Mouse (Mus musculus): ENCODE measurements at regions not wholly inside any gene's neighbourhood (a gene's known extent, or its start where the extent isn't known, plus 50 kb on each side); places are given as distances from the start of the nearest gene placed in this dataset.

DNA sequence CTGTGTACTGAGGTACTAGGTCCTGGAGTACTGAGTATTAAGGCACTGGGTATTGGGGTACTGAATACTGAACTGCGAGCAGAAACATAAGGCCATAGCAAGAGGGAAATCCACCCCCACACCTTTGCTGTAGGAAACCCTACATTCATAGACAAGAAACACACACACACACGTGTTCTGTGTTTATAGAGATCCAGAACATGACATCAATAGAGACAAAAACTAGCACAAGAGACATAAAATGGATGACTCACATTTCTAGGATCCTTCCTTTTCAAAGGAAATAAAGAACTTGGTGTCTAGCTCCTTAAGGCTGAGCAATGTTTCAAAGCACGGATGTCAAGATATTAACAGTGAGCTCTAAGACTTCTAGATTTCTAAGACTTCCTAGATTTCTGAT is 49.9 kb upstream of the Nepro start:
- DNase-seq (ENCODE audit: inconsistent age in 2 of 2, low spot score in 1 of 2) = no peak

DNA sequence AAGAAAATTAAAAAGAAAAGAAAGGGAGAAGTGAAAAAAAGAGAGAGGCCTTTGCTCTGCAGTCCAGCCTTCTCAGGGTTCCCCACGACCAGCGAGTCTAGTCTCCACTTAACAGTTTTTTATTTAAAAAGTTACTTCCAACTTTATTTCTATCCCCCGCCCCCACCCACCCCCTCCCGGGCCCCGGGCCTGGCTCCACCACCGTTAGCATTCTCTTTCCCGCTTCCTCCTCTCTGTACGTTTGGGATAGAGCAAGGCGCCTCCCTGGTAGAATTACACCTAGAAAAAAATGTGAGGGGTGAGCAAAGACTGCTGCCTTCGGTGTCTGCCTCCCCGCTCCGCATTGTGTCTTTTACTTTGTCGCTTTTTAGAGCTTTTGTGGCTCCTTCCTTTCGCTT is 51.7 kb upstream of the Nepro start:
- DNase-seq (ENCODE audit: inconsistent age in 2 of 2, low spot score in 1 of 2) = peak in 1 of 2 experiments; percentile 50

DNA sequence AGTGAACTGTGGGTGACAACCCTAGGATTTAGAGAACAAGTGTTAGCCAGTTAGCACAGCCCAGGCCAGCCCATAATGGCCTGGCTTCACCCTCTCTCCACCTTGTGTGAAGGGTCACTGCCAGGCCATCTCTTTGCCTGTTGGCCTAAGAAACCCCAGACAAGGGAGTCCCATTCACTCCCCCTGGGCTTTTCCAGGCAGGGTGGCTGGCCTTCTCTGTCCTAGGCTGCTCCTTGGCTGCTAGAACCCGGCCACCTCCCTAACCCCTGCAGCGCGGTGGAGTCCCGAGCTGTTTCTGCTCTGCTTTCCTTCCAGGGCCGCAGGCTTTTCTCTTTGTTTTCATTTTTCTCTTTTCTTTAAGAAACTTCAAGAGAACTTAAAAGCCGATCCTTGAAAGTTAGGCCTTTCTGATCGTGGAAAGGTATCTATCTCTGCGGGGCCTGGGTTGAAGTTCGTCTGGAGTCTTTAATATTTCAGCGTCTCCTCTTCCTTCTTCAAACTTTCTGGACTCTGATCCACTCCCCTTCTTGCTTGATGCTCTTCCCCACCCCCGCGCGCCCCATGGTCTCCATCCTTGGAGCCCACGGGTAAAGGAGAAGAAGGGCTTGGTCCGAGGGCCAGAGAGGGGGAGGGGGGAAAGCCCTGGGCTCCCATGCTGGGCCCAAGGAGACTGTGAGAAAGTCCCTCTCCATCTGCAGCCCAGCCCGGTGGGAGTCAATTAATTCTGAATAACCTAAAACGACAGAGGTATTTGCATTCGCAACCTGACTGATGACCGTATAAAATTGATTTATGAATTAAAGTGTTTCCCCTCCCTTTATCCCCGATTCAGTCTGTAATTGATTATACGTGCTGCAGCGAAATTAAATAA is 52.3 kb upstream of the Nepro start:
- DNase-seq (ENCODE audit: inconsistent age in 2 of 2, low spot score in 1 of 2) = peak in 1 of 2 experiments; percentile 21

GRCm38 (mm10) chr16:44668061-44668460 is 56.0 kb upstream of the Nepro start:
- DNase-seq (ENCODE audit: inconsistent age in 2 of 2, low spot score in 1 of 2) = no peak

- no peak for DNase-seq (ENCODE audit: inconsistent age in 2 of 2, low spot score in 1 of 2)
Measured at GRCm38 (mm10) chr16:44667118-44667517, 57.0 kb upstream of the Nepro start.

GRCm38 (mm10) chr16:44666431-44666997 is 57.6 kb upstream of the Nepro start:
- peak in 1 of 2 experiments; percentile 64 for DNase-seq (ENCODE audit: inconsistent age in 2 of 2, low spot score in 1 of 2)

DNA sequence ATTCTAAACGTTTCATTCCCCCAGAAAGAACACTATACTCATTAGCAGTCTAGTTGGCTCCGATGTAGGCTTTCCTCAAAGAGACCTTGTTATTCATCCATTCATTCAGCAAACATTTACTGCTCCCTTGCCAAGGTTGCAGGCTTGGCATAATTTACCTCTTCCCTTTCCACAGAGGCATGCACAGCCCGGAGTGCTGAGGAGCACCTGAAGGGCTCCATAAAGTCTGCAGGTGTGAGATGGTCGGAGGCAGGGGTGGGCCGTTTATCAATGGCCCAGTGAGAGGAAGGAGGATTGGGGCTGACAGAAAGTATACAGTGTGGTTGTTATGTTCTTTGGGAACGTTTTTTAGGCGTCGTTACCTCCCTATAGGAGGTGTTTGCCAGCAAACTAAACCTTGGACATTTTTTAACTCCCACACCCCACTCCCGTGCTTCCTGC is 58.6 kb upstream of the Nepro start:
- DNase-seq (ENCODE audit: inconsistent age in 2 of 2, low spot score in 1 of 2) = peak; percentile 47 to 86

DNA sequence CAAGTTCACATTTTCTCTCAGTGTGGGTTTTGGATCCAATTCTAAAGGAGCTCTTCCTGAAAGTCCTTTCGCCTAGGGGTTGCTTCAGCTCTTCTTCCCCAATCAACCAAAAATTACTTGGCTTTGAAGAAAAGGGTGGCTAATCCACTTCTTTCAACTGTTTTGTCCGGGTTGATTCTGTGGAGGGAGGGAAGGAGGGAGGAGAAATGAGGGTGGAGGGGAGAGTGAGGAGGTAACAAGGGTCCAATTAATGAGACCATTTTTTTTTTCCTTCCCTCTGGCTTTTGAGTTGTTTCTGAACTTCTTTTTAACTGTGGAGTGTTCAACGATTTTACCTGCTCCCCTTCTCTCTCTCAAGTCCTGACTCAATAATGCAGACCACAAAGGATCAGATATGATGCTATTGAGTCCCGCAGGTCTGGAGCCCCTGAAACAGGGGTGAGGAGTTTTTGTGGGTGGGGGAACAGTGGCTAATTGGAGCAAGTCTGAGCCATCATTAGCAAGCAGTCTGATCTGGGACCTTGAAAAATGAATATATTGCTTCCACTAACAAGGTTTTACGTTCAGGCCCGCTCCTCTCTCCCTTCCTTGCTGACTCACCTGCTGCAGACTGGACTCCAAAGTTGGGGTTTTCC is 61.0 kb upstream of the Nepro start:
- no peak for DNase-seq (ENCODE audit: inconsistent age in 2 of 2, low spot score in 1 of 2)

- no peak for DNase-seq (ENCODE audit: inconsistent age in 2 of 2, low spot score in 1 of 2)
Measured at GRCm38 (mm10) chr16:44660996-44661876, 62.9 kb upstream of the Nepro start.

DNA sequence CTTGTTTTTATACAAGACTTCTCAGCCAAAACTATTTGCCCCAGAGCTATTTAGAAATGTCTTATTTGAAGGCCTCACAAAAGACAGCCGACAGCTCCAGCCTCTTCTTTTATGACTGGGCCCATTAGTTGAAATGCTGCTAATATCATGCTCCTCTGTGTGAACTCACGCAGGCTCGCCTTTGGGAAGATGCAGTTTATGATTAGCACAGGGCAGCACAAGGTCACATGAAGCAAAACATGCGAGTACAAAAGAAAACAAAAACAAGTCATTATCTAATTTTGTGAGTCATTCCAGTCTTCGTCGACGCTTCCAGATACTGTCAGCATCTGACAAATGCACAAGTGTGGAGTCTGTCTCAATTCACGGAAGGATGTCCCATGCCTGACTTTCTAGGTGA is 65.8 kb upstream of the Nepro start:
- peak in 1 of 2 experiments; percentile 59 for DNase-seq (ENCODE audit: inconsistent age in 2 of 2, low spot score in 1 of 2)

- no peak for DNase-seq (ENCODE audit: inconsistent age in 2 of 2, low spot score in 1 of 2)
Measured at GRCm38 (mm10) chr16:44656181-44656580, 67.9 kb upstream of the Nepro start.

GRCm38 (mm10) chr16:44655306-44655705 is 68.8 kb upstream of the Nepro start:
- DNase-seq (ENCODE audit: inconsistent age in 2 of 2, low spot score in 1 of 2) = peak in 1 of 2 experiments; percentile 58

DNA sequence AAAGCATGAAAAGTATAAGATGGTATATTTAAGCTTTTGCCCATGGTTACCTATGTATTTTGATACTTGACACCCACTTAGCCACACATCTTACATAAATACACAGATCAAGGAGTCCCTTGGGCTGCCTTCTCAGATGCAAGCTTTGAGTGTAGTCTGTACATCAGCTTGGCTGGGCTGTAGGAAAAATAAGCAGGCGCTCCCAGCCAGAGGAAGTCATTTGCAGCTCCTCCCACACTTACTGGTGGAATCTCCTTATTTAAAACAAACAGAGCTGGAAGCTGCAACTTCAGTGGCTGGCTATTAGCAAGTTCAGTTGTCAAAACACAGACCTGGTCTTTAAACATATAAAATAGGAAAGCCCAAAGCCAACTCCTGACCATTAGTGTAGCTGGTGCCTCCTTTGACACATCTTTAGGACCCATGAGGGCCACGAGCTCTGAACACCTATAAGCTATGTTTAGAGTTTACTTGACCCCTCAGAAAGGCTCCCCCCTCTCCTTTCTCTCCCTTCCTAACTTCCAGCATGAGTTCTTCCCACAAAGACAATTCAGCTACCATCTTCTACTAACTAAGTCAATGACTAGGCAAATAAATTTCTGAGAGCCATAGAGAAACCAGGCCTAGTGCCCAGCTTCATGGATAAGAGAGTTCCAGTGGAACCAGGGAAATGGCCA is 75.4 kb upstream of the Nepro start:
- no peak for DNase-seq (ENCODE audit: inconsistent age in 2 of 2, low spot score in 1 of 2)

DNA sequence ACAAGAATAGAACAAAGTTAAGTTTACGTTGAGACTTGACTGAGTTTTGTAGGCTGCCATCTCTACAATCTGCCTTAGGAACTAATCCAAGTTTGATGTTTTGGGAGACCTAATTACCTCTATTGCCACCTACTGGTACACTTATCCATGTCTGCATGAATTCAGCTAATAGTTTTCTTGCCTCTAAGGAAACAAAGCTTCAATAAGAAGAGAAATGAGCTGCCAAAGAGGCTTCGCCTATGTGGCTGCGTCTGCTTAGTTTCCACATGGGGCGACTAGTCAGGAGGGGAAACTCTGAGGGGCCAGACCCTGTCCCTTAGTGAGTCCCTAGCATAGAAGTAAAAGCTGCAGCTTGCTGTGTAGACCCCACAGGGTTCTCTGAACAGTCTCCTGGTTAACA is 80.1 kb upstream of the Nepro start:
- DNase-seq (ENCODE audit: inconsistent age in 2 of 2, low spot score in 1 of 2) = peak in 1 of 2 experiments; percentile 87

- DNase-seq (ENCODE audit: inconsistent age in 2 of 2, low spot score in 1 of 2) = no peak
Measured at GRCm38 (mm10) chr16:44637100-44637499, 78.4 kb upstream of the Boc start.

DNA sequence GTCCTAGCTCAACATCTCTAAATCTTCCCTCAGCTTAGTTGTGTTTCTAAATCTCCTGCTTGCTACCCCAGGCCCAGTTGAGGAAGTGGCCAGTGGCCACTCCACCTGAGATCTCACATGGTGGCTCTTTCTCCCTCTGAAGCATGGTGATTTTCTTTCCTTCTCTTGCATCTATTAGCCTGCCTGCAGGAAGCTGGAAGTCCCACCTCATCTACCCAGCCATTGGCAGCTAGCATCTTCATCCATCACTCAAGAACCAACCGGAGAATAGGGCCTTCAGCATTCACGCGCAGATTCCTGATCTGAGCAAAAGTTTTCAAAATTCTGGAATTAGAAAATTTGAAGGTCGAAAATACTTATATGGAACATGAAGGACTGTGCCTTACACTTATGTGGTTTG is 75.8 kb upstream of the Boc start:
- no peak for DNase-seq (ENCODE audit: inconsistent age in 2 of 2, low spot score in 1 of 2)

GRCm38 (mm10) chr16:44633059-44633667 is 74.5 kb upstream of the Boc start:
- DNase-seq (ENCODE audit: inconsistent age in 2 of 2, low spot score in 1 of 2) = no peak

DNA sequence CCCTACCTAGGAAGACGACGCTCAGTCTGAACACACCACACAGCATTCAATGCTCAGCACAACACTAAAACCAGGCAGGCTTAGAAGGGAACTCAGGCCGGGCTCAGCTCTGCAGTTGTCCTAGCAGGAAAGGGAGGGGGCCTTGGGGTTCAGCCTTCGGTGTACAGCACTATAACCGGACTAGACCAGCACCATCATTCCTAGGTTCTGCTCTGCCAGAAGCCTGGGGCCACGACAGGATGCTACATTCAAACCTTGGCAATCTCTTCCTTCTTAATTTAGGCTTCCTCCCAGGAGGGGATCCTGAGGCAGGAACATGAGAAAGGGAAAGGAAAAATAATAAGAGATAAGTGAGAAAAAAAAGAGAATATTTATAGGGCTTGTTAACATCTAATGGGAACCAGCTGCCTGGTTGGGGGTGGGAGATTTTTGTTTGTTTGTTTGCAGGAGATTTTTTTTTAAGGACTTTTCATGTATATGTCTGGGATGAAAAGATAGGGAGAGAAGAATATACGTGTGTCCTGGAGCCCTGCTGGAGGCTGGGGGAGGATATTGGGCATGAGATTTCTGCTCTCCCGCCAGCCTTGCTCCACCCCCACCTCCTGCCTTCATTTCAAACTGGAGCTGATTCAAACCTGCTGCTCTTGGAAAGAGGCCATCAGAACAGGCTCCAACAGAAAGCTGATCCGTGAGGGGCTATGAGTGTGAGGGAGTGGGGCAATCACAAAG is 73.8 kb upstream of the Boc start:
- DNase-seq (ENCODE audit: inconsistent age in 2 of 2, low spot score in 1 of 2) = peak in 1 of 2 experiments; percentile 72

- no peak for DNase-seq (ENCODE audit: inconsistent age in 2 of 2, low spot score in 1 of 2)
Measured at GRCm38 (mm10) chr16:44631357-44632053, 72.8 kb upstream of the Boc start.
